Mouse (Mus musculus): ENCODE data around the gene Tor2a.

GRCm38 (mm10) chr2:32714117-32714986 is 42.7 kb upstream of the Tor2a start:
- TF ChIP-seq CTCF (IDR thresholded peaks at IDR 0.05; ENCODE audit: borderline replicate concordance, insufficient read depth, low read length) (no peak), POLR2A (IDR thresholded peaks at IDR 0.05; ENCODE audit: low read depth, low read length) (no peak)

All from embryonic fibroblast, embryonic 13.5 days (primary cell).